Mouse (Mus musculus) erythroblast, embryonic 14.5 days (primary cell): ENCODE measurements around the gene Timm22.

Experiments used
- GATA1 ChIP-seq: IDR thresholded peaks from 2 replicates; pipeline ENCODE4 v1.6.1; 2012; ENCODE audit warnings: low read length, inconsistent platforms, mixed read lengths
- TAL1 ChIP-seq: IDR thresholded peaks from 3 replicates; pipeline ENCODE4 v1.6.1; 2012; ENCODE audit warnings: low read length, inconsistent platforms, mixed read lengths

DNA sequence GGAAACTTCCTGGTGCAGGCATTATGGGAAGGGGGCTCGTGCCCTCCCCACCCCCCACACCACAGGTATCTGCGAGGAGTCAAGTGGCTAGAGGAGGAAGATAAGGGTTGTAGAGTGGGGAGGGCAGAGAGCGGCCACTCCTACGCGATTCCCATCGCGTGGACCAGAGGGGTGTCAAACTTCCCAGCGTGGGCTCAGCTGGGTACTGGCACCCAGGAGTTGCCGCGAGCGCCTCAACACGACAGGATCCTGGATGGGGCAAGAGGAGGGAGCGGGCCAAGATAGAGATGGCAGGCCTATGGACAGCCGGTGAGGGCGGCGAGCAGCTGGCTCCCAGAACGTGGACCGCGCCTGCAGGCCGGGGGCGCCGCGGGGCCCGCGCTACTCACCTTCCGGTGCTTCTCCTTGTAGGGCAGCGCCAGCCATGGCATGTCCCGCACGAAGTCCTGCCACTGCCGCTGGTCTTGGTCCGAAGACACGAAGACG is 8.4 kb upstream of the Timm22 start:
- no peak for TF ChIP-seq TAL1
- TF ChIP-seq GATA1, result 0 out of 2 replicates have a peak, but pooled peaks have one; percentile 25
